Mouse (Mus musculus) heart, embryonic 16.5 days (tissue): ENCODE results near the gene Gdf1. TPM values are rescaled to one million over a fixed set of nuclear protein-coding genes. Genes with fewer than 3 reads are reported as not detected.

Experiments
- ATAC-seq: fragments of 200-750 bp; cut with Nextera tagmentation; replicated peaks from 2 replicates; pipeline ENCODE4 v1.8.0; 2017; ENCODE audit warnings: moderate number of reproducible peaks; ENCODE audit not compliant: insufficient read depth, low FRiP score; ENCODE audit errors: extremely low read depth
- H3K27ac ChIP-seq: fragments of 300-500 bp; sonication (generic); 2 replicates; pipeline ENCODE4 v1.5.1; 2014; ENCODE audit warnings: mild to moderate bottlenecking, low read length, control low read depth, moderate library complexity
- H3K27me3 ChIP-seq: fragments of 300-500 bp; sonication (generic); 2 replicates; pipeline ENCODE4 v1.6.1; 2014; ENCODE audit warnings: low read length, mixed read lengths; ENCODE audit not compliant: control insufficient read depth, insufficient read depth
- H3K36me3 ChIP-seq: fragments of 300-500 bp; sonication (generic); 2 replicates; pipeline ENCODE4 v1.6.1; 2014; ENCODE audit not compliant: control insufficient read depth, insufficient read depth
- H3K4me1 ChIP-seq: fragments of 300-500 bp; sonication (generic); 2 replicates; pipeline ENCODE4 v1.6.1; 2014; ENCODE audit warnings: low read length, mixed read lengths; ENCODE audit not compliant: control insufficient read depth, insufficient read depth
- H3K4me2 ChIP-seq: fragments of 300-500 bp; sonication (generic); 2 replicates; pipeline ENCODE4 v1.6.1; 2014; ENCODE audit warnings: low read depth, mild to moderate bottlenecking, control low read depth, low read length
- H3K4me3 ChIP-seq: fragments of 300-500 bp; sonication (generic); 2 replicates; pipeline ENCODE4 v1.5.1; 2014; ENCODE audit warnings: mild to moderate bottlenecking, control low read depth, low read length
- H3K9ac ChIP-seq: fragments of 300-500 bp; sonication (generic); 2 replicates; pipeline ENCODE4 v1.6.1; 2014; ENCODE audit warnings: low read length, control low read depth
- H3K9me3 ChIP-seq: fragments of 300-500 bp; sonication (generic); replicated peaks from 2 replicates; pipeline ENCODE4 v1.6.1; 2016; ENCODE audit warnings: low read length; ENCODE audit not compliant: control insufficient read depth
- WGBS: fragments of 180-500 bp; shearing (Covaris S2); extraction: QIAGEN DNeasy Blood & Tissue Kit; methylation state at CpG from one replicate; pipeline ENCODE4 v1.1.7; 2014; 5-methylcytosine and 5-hydroxymethylcytosine counted together
- polyA plus RNA-seq: library from polyadenylated mRNA; unstranded; fragments of >200 nt; fragmentation: Nextera tagmentation; extraction: Ambion mirVana; gene quantifications from 2 replicates; pipeline ENCODE4 v1.2.1, GENCODE M21; 2015

Gene Gdf1
- polyA plus RNA-seq, 1 experiment from 2014 or later, result 1.4 TPM

DNA sequence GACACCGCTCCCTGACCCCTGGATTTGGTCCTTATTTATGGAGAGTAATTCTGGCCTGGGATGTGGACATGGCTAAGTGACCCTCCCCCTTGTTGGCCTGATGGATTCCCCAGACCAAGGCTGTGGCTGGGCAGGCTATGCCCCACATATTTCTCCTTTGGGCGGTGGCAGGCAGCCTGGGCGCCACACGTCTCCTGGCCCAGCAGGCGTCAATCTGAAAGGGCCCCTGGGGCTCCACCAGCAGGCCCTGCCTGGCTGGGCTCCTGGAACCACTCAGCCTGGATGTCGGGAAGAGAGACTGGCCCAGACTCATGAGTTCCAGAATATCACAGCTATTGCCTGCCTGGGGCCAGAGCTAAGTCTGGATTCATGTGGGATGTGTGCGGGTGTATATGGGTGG lies 40.9 kb downstream of the Gdf1 start:
- no peak overlapping the region for H3K9ac ChIP-seq
- peaks cover 11% of the 10 kb centered on the region for H3K4me1 ChIP-seq
- 0 out of 2 replicates have a peak, but pooled peaks cover 3% of the 10 kb centered on the region for H3K9me3 ChIP-seq
- no peak overlapping the region for H3K4me2 ChIP-seq
- H3K4me3 ChIP-seq, result no peak overlapping the region
- WGBS, result 70% methylated on average over 7 of the region's 7 CpGs
- H3K27me3 ChIP-seq, result peaks cover 37% of the 10 kb centered on the region
- H3K27ac ChIP-seq, result no peak overlapping the region
- ATAC-seq, result no peak
- H3K36me3 ChIP-seq, result no peaks in the 10 kb centered on the region

DNA sequence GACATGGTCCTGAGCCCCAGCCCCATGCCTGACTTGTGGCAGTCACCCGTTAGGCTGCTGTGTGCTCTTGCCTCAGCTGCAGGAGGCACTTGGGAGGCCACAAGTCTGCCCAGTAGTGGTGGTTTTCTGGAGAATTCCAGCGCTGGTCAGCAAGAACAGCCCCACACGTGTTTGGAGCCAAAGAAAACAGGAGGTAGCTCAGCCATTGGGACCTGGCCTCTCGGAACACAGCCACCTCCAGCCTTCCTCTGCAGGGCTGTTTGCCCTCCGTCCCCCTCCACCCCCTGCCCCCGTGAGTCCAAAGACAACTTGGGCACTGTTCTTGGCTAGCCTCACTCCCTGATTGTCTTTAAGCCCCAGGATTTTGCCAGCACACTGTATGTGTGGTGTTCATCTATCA lies 42.3 kb downstream of the Gdf1 start:
- WGBS, result 49% methylated on average over 6 of the region's 6 CpGs
- no peak overlapping the region for H3K9ac ChIP-seq
- H3K27ac ChIP-seq, result peak overlapping the region; percentile 12; the same call in 1 of the 2 replicates
- no peaks in the 10 kb centered on the region for H3K36me3 ChIP-seq
- peak; percentile 42; the same call in 1 of the 2 replicates for ATAC-seq
- no peak overlapping the region for H3K4me2 ChIP-seq
- H3K4me3 ChIP-seq, result no peak overlapping the region
- 0 out of 2 replicates have a peak, but pooled peaks cover 3% of the 10 kb centered on the region for H3K9me3 ChIP-seq
- H3K27me3 ChIP-seq, result peaks cover 50% of the 10 kb centered on the region
- H3K4me1 ChIP-seq, result peaks cover 20% of the 10 kb centered on the region

DNA sequence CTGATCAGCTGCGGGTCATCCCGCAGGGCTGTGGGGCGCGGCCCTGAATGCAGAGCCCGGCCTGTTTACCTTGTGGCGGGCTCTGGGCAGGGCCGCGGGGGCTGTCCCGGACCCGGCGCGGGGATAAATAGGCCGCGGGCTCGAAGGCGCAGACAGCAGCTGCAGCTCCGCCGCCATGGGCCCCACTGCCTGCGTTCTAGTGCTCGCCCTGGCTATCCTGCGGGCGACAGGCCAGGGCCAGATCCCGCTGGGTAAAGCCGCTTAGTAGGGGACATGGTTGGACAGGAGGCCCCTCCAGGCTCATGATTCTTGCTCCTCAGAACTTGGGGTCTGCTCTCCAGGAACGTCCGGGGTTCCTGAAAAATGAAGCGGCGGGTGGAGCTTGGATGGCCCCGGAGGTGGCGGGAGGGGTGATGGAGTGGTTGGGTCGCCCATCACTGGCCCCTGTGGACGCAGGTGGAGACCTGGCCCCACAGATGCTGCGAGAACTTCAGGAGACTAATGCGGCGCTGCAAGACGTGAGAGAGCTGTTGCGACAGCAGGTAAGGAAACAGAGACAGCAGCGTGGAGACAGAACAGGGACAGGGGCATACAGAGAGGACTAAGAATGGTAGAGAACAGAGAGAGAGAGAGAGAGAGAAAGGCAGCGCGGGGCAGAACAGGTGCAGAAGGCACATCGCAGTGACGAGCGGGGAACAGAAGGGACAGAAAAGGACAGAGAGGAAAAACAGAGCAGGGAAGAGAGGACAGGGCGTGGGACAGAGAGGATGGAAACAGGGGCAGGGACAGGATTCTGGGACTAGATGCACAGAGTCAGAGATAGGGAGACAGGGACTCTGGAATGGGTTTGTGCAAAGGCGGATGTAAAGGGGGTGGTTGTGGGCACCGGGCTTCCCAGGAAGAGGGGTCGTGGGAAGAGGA lies 44.0 kb downstream of the Gdf1 start, which contains the start of gene Comp:
Comp (plus strand) TSS at position 162 of the 921 bp plus-strand sequence.
- 5% methylated on average over 47 of the region's 47 CpGs for whole genome bisulfite sequencing
- ATAC-seq, result 0 out of 2 replicates have a peak, but pooled peaks have one; percentile 1
- Histone ChIP-seq H3K27ac (no peak within 1 kb of the TSS; the same call in 1 of the 2 replicates), H3K36me3 (no peaks in the 10 kb centered on the region), H3K9me3 (0 out of 2 replicates have a peak, but pooled peaks cover 3% of the 10 kb centered on the region), H3K4me3 (peak within 1 kb of the TSS; percentile 41), H3K27me3 (peaks cover 67% of the 10 kb centered on the region), H3K4me1 (peaks cover 20% of the 10 kb centered on the region), H3K4me2 (peak within 1 kb of the TSS; percentile 59), H3K9ac (0 out of 2 replicates have a peak within 1 kb of the TSS, but pooled peaks have one; percentile 49)

DNA sequence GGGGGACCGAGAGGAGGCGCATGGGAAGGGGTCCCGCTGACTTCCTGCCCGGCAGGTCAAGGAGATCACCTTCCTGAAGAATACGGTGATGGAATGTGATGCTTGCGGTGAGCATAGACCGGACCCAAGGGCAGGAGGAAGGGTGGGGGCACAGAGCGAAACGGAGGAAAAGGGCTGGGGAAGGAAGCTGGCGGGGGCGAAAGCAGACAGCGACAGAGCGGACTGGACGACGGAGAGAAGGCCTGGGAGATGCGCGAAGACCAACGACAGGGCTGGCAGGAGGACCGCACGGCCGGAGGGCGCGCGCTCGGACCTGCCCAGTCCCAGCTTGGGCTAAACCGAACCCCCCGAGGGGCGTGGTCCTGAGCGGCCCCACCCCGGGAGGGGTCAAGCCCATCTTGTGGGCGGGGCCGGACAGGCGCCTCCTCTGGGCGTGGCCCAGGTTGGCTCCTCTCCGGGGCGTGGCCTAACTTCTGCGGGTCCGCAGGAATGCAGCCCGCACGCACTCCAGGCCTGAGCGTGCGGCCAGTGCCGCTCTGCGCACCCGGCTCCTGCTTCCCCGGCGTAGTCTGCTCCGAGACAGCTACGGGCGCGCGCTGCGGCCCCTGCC lies 44.8 kb downstream of the Gdf1 start:
- peaks cover 72% of the 10 kb centered on the region for H3K27me3 ChIP-seq
- peak overlapping the region; percentile 59 for H3K4me2 ChIP-seq
- no peak overlapping the region for H3K27ac ChIP-seq
- WGBS, result 1% methylated on average over 45 of the region's 53 CpGs
- H3K4me3 ChIP-seq, result peak overlapping the region; percentile 41
- no peak overlapping the region for H3K9ac ChIP-seq
- H3K4me1 ChIP-seq, result peaks cover 20% of the 10 kb centered on the region
- H3K36me3 ChIP-seq, result no peaks in the 10 kb centered on the region
- 0 out of 2 replicates have a peak, but pooled peaks cover 3% of the 10 kb centered on the region for H3K9me3 ChIP-seq
- peak; percentile 37; the same call in 1 of the 2 replicates for ATAC-seq

DNA sequence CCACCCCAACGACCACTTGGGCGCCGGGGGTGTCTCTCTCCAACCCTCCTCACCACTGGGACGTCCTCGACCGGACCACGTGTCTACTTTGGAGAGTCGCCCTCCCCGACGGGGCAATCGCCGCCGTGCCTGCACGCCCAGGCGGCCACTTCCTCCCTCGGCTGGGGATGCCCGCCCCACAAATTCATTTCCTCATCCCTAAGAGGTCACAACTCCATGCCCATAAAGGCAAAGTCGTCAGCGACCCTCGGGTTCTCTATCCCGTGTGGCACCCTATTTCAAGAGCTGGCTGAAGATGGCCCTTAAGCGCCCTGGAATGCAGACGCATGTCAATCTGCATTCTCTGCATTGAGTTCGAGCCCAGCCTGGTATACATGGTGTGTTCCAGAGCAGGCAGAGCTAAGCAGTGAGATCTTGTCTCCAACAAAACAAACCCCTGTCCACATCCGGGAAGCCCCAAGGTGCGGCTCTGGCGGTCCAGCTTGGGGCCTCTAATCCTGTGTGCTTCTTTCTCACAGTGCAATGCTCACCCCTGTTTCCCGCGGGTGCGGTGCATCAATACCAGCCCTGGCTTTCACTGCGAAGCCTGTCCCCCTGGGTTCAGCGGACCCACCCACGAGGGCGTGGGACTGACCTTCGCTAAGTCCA lies 45.7 kb downstream of the Gdf1 start:
- Histone ChIP-seq H3K9ac (no peak overlapping the region), H3K4me1 (peaks cover 20% of the 10 kb centered on the region), H3K9me3 (0 out of 2 replicates have a peak, but pooled peaks cover 3% of the 10 kb centered on the region), H3K27ac (no peak overlapping the region), H3K4me2 (no peak overlapping the region), H3K27me3 (peaks cover 72% of the 10 kb centered on the region), H3K4me3 (peak overlapping the region; percentile 41), H3K36me3 (no peaks in the 10 kb centered on the region)
- no peak for ATAC-seq
- 7% methylated on average over 35 of the region's 35 CpGs for WGBS

DNA sequence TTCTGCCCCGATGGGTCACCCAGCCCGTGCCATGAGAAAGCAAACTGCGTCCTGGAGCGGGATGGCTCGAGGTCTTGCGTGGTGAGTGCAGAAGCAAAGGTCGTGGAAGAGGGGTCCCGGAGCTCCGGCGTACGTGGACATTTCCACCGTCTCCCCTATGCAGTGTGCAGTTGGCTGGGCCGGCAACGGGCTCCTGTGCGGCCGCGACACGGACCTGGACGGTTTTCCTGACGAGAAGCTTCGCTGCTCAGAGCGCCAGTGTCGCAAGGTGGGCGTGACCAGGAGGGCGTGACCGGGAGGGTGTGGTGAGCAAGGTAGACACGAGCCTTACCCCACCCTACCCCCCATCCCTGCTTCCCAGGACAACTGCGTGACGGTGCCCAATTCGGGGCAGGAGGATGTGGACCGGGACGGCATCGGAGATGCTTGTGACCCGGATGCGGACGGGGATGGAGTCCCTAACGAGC lies 46.7 kb downstream of the Gdf1 start:
- peaks cover 20% of the 10 kb centered on the region for H3K4me1 ChIP-seq
- ATAC-seq, result no peak
- H3K27ac ChIP-seq, result no peak overlapping the region
- peaks cover 72% of the 10 kb centered on the region for H3K27me3 ChIP-seq
- H3K36me3 ChIP-seq, result no peaks in the 10 kb centered on the region
- WGBS, result 8% methylated on average over 37 of the region's 37 CpGs
- 0 out of 2 replicates have a peak, but pooled peaks cover 3% of the 10 kb centered on the region for H3K9me3 ChIP-seq
- peak overlapping the region; percentile 6; the same call in 1 of the 2 replicates for H3K4me2 ChIP-seq
- H3K4me3 ChIP-seq, result peak overlapping the region; percentile 20
- no peak overlapping the region for H3K9ac ChIP-seq

DNA sequence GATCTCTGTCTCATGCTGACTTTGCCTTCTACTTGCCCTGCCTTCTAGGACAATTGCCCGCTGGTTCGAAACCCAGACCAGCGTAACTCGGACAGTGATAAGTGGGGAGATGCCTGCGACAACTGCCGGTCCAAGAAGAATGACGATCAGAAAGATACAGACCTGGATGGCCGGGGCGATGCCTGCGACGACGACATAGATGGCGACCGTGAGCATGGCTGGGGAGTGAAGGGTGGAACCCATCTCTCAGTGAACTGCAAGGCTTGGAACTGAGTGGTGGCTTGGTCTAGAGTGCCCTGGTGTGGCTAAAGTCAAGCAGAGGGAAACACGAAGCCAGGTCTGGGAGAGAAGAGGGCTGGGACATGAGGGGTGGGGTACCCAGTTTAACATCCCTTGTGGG lies 47.4 kb downstream of the Gdf1 start:
- Histone ChIP-seq H3K4me3 (no peak overlapping the region), H3K9ac (no peak overlapping the region), H3K27ac (no peak overlapping the region), H3K9me3 (0 out of 2 replicates have a peak, but pooled peaks cover 3% of the 10 kb centered on the region), H3K4me2 (no peak overlapping the region), H3K36me3 (no peaks in the 10 kb centered on the region), H3K27me3 (peaks cover 69% of the 10 kb centered on the region), H3K4me1 (peaks cover 20% of the 10 kb centered on the region)
- no peak for ATAC-seq
- WGBS, result 11% methylated on average over 15 of the region's 15 CpGs

DNA sequence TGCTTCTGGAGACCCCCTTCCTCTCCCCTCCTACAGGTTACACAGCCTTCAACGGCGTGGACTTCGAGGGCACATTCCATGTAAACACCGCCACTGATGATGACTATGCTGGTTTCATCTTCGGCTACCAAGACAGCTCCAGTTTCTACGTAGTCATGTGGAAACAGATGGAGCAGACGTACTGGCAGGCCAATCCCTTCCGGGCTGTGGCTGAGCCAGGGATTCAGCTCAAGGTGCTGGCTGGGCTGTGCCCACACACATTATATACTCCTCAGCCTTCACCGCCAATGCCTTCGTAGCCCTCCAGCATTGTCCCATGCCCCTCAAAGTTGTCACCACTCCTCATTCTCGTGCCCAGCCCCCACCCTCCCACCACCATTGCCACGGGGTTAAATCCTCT lies 50.5 kb downstream of the Gdf1 start:
- Histone ChIP-seq H3K9ac (no peak overlapping the region), H3K4me2 (no peak overlapping the region), H3K27ac (no peak overlapping the region), H3K4me1 (peaks cover 9% of the 10 kb centered on the region), H3K4me3 (no peak overlapping the region), H3K27me3 (peaks cover 40% of the 10 kb centered on the region), H3K9me3 (no peaks in the 10 kb centered on the region), H3K36me3 (peaks cover 5% of the 10 kb centered on the region)
- no peak for ATAC-seq
- WGBS, result 72% methylated on average over 12 of the region's 12 CpGs
